Mouse (Mus musculus) kidney, adult 2 months (tissue): ENCODE data around the gene Hmgb4.

Experiments
- CTCF ChIP-seq: fragments of 200-500 bp; conservative IDR thresholded peaks from 2 replicates; pipeline ENCODE4 v1.5.1; 2011; ENCODE audit warnings: low read depth, mild to moderate bottlenecking, control low read depth, low read length, moderate library complexity, mixed read lengths; ENCODE audit not compliant: insufficient read depth, insufficient read length
- POLR2A ChIP-seq: fragments of 200-500 bp; IDR thresholded peaks from one replicate; pipeline ENCODE4 v1.6.1; 2011; ENCODE audit warnings: low read depth, low read length, control low read depth

DNA sequence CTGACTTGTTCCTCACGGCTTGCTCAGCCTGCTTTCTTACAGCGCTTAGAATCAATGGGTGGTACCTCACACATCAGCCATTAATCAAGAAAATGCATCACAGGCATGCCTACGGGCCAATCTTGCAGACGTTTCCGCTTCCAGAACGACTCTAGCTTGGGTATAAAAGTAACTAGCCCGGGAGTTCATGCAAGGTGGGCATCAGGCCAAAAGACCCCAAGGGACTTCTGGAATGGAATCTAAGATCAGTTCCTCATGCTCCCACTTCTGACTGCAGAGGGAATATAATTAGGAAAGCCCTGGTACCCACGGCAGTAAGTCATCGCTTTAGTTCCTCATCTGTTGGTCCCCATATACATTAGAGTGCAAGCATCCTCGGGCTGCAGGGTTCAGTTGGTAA, 9.4 kb upstream of the Hmgb4 start:
- TF ChIP-seq CTCF: no peak
- no peak for TF ChIP-seq POLR2A
